Mouse (Mus musculus) stomach, postnatal 0 days (tissue): ENCODE data around the gene Ifna2.

Experiments
- CTCF ChIP-seq: IDR thresholded peaks from 2 replicates; pipeline ENCODE4 v1.5.1; 2016; ENCODE audit warnings: antibody characterized with exemption, low read depth, mild to moderate bottlenecking, moderate library complexity
- EP300 ChIP-seq: optimal IDR thresholded peaks from 2 replicates; pipeline ENCODE3; 2016; ENCODE audit warnings: antibody characterized with exemption

DNA sequence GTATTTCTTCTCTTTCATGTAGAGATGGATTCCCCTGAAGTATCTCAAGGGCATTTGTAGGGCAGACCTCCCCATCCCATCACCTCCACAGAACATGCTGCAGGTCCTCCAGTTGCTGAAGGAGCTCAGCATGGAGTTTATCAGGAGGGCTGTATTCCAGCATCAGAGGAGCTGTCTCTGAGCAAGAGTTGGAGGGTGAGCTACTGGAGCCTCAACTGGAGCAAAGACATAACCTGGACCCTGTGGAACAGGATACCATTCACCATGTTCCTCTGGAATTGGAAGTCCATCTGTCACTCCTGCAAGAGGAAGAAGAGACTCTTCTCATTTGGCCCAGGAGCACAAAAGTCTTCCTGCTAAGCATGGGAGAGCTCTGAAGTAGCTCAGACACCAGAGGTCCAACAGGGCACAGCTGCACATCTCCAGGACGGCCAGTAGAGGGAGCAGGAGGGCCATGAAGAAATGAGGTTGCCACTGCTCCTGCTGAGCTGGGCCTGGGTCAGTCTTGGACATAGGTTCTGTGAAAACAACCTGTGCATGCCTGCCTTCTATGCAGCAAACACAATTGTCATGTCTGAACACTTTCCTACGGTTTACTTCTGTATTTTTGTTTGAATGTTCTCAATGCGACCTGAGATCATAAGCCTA, 12.6 kb upstream of the Ifna2 start:
- peak; percentile 99 for TF ChIP-seq CTCF
- TF ChIP-seq EP300: no peak
